Mouse (Mus musculus): Measurements from ENCODE around the gene Wasf3. TPM values are rescaled to one million over a fixed set of nuclear protein-coding genes. Genes with fewer than 3 reads are reported as not detected.
A peak's percentile ranks its signal among the peaks of the same experiment; 100 is the strongest.
"Not testable (repeated sequence)": the region's sequence is repeated elsewhere in the genome, so short reads cannot be mapped to it uniquely, and the experiment has no call there.

The Wasf3 gene
- total RNA-seq, 2 experiments from 2014 or later = not detected

GRCm38 (mm10) chr5:146397253-146397652 is 12.5 kb downstream of the Wasf3 start:
- no peak for ATAC-seq (replicated peaks; ENCODE audit: low FRiP score, poor library complexity, severe bottlenecking)

- no peak for ATAC-seq (replicated peaks; ENCODE audit: low FRiP score, poor library complexity, severe bottlenecking)
These were observed 13.8 kb downstream of the Wasf3 start for GRCm38 (mm10) chr5:146398386-146399115.

- not testable (repeated sequence) for ATAC-seq (replicated peaks; ENCODE audit: low FRiP score, poor library complexity, severe bottlenecking)
These were observed 16.2 kb downstream of the Wasf3 start for GRCm38 (mm10) chr5:146401012-146401411.

- ATAC-seq (replicated peaks; ENCODE audit: low FRiP score, poor library complexity, severe bottlenecking) = no peak
These were observed 17.5 kb downstream of the Wasf3 start for GRCm38 (mm10) chr5:146402311-146402710.

GRCm38 (mm10) chr5:146403923-146404322 is 19.1 kb downstream of the Wasf3 start:
- ATAC-seq (replicated peaks; ENCODE audit: low FRiP score, poor library complexity, severe bottlenecking) = no peak

GRCm38 (mm10) chr5:146406133-146406532 is 21.3 kb downstream of the Wasf3 start:
- ATAC-seq (replicated peaks; ENCODE audit: low FRiP score, poor library complexity, severe bottlenecking) = no peak

- ATAC-seq (replicated peaks; ENCODE audit: low FRiP score, poor library complexity, severe bottlenecking) = no peak
These were observed 23.0 kb downstream of the Wasf3 start for GRCm38 (mm10) chr5:146407791-146408190.

- no peak for ATAC-seq (replicated peaks; ENCODE audit: low FRiP score, poor library complexity, severe bottlenecking)
These were observed 23.8 kb downstream of the Wasf3 start for GRCm38 (mm10) chr5:146408604-146409003.

- no peak for ATAC-seq (replicated peaks; ENCODE audit: low FRiP score, poor library complexity, severe bottlenecking)
These were observed 26.0 kb downstream of the Wasf3 start for GRCm38 (mm10) chr5:146410821-146411220.

GRCm38 (mm10) chr5:146412743-146413430 is 28.1 kb downstream of the Wasf3 start:
- ATAC-seq (replicated peaks; ENCODE audit: low FRiP score, poor library complexity, severe bottlenecking) = no peak

GRCm38 (mm10) chr5:146414611-146415010 is 29.8 kb downstream of the Wasf3 start:
- ATAC-seq (replicated peaks; ENCODE audit: low FRiP score, poor library complexity, severe bottlenecking) = no peak

- ATAC-seq (replicated peaks; ENCODE audit: low FRiP score, poor library complexity, severe bottlenecking) = no peak
These were observed 30.4 kb downstream of the Wasf3 start for GRCm38 (mm10) chr5:146415218-146415617.

GRCm38 (mm10) chr5:146416331-146417110 is 31.7 kb downstream of the Wasf3 start:
- no peak for ATAC-seq (replicated peaks; ENCODE audit: low FRiP score, poor library complexity, severe bottlenecking)

GRCm38 (mm10) chr5:146418092-146418491 is 33.3 kb downstream of the Wasf3 start:
- no peak for ATAC-seq (replicated peaks; ENCODE audit: low FRiP score, poor library complexity, severe bottlenecking)

GRCm38 (mm10) chr5:146420081-146420480 is 35.3 kb downstream of the Wasf3 start:
- peak; percentile 67; the same call in 1 of the 2 replicates for ATAC-seq (replicated peaks; ENCODE audit: low FRiP score, poor library complexity, severe bottlenecking)

GRCm38 (mm10) chr5:146424711-146425326 is 40.0 kb downstream of the Wasf3 start:
- ATAC-seq (replicated peaks; ENCODE audit: low FRiP score, poor library complexity, severe bottlenecking) = no peak

- ATAC-seq (replicated peaks; ENCODE audit: low FRiP score, poor library complexity, severe bottlenecking) = no peak
These were observed 40.9 kb downstream of the Wasf3 start for GRCm38 (mm10) chr5:146425656-146426055.

GRCm38 (mm10) chr5:146428109-146428508 is 43.3 kb downstream of the Wasf3 start:
- no peak for ATAC-seq (replicated peaks; ENCODE audit: low FRiP score, poor library complexity, severe bottlenecking)

- ATAC-seq (replicated peaks; ENCODE audit: low FRiP score, poor library complexity, severe bottlenecking) = no peak
These were observed 47.0 kb downstream of the Wasf3 start for GRCm38 (mm10) chr5:146431821-146432220.

GRCm38 (mm10) chr5:146432476-146432875 is 47.7 kb downstream of the Wasf3 start:
- ATAC-seq (replicated peaks; ENCODE audit: low FRiP score, poor library complexity, severe bottlenecking) = no peak
